Mouse (Mus musculus) CD4-positive helper T cell, adult 2 months (primary cell): ENCODE results near the gene Mipep.

Source experiments
- DNase-seq: peaks from one replicate; pipeline ENCODE4 v3.0.0-alpha.2; 2012; ENCODE audit warnings: low read depth, missing footprints, low spot score

Mipep gene

DNA sequence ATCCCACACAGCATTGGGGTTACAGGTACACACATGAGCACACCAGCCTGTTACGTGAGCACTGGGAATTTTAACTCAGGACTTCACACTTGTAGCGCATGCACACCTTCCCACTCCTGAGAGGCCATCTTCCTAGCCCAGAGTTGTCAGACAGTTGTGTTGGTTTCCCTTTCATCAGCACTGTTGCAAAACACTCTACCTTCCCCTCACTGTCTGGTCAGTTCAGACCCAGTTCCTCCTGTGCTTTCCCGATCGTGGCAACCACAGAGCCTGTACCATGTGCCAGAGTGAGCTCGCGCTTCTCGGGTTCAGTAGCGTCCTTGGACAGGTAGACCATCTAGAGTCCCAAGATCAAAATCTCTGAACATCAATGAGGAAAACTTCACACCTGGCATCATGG lies 27.1 kb upstream of the Mipep start:
- DNase-seq: no peak

DNA sequence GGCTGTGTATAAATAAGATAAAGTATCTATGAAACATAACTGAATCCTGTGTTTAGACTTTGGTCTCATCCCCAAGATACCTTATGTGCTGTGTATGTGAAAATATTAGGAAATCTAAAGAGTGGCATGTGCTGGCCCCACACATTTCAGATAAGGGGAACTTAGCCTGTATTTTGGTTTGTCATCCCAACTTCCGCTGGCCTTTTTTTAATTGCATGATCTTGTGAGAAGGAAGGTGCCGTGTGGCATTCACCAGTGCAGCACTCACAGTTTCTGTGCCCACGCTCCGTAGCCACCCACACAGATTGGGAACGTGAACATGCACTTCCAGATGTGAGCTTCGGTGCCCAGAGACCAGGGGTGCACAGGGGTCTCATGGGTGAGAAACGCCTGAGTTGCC lies 26.7 kb upstream of the Mipep start:
- DNase-seq: no peak

DNA sequence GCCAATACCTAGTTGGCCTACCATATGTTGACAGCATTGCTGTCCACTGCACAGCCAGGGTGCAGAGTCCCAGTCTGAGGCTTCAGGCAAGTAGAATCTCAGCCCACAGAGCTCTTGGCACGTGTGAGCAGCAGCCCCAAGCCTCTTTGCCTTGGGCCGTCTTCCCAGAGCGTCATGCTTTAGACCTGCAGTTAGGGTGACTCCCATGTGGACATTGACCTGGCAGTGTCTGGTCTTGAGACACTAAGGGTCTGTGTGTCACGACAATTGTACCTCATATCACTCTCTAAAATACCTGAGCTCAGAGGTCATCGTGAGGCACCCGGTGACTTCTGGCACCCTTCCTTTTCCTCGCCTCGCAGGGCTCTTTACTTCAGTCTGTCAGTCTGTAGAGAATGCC lies 25.3 kb upstream of the Mipep start:
- DNase-seq: no peak

DNA sequence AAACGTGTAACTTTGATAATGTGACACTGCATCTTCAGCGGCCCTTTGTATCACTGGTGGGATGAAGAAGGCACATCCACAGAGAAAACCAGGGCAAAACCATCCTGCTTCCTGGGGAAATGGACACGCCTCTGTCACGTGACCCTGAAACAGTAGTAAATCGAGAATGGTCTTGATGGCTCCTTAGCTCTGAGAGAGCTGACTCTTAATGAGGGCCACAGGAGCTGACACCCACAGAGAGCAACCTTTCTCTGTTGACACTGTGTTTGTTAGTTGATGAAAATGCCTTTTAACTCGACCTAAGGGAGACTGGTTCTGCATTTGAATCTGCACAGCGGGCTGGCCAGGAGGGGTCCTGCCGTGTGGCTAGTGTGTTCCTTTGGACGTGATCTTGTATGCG lies 22.6 kb upstream of the Mipep start:
- DNase-seq: no peak

DNA sequence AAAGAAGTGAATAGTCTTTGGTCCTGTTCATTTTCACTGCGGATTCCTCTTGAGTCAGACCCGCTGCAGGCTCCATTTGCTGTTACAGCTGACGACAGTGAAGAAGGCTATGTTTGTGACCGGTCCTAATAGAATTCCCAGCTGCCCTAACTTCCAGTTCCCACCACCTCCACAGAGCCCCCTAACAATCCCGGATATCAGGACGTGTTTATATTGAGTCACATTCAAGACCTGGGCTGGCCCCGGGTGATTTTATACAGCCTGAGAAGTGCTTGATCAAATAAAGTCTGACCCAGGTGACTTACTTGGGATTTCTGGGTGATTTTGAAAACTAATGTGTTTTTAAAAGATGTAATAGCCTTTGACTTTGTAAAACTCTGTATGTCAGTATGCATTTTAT lies 21.6 kb upstream of the Mipep start:
- no peak for DNase-seq

DNA sequence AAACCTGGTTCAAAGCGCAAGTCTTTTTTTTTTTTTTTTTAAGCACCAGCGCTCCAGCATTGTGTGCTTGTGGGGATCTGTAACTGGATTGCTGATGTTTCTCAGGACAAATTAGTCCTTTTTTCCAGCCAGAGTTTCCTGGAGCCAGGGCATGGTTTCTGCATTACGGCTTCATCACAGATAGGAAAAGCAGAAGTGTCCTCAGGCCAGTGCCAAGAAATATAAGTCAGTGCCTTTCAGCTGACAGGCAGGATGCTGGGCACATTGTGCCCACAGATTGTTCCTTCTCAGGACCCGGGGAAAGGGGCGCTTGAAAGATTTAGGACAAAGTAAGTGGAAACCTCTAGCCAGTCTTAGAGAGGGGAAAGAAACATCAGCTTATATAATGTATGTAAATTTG lies 20.6 kb upstream of the Mipep start:
- DNase-seq: no peak

DNA sequence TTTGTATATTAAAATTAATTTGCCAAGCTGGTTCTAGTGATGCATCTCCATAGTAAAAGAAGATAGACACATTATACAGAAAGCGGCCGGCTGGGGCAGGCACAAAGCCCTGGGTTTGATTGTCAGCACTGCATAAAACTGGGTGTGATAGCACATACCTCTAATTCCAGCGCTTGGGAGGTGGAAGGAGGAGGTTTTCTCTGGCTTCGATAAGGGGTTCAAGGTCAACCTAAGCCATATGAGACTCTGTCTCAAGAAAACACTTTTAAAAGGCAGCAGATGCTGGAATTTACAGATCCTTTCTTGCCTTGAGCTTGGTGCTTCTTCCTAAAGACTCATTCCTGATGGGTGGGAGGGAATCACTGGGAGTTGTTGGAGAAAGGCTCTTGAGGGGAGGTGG lies 19.8 kb upstream of the Mipep start:
- DNase-seq: no peak

DNA sequence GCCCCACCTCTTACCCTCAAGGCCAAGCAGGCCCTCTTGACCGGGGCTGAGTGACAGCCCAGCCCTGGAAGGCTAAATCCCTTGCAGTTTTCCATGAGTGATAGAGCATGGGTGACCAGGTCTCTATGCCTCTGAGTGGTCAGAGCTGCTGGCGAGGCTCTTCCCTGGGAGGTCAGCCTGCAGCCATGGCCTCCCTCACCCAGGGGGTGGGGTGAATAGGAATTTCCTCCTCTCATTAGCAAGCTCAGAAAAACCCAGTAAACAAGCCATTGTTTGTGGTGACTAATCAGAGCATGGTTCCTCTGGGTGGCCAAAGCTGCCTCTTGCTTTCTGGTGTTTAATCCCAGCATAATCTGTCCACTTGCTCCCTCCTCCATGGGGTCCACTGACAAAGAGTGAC lies 19.3 kb upstream of the Mipep start:
- no peak for DNase-seq

DNA sequence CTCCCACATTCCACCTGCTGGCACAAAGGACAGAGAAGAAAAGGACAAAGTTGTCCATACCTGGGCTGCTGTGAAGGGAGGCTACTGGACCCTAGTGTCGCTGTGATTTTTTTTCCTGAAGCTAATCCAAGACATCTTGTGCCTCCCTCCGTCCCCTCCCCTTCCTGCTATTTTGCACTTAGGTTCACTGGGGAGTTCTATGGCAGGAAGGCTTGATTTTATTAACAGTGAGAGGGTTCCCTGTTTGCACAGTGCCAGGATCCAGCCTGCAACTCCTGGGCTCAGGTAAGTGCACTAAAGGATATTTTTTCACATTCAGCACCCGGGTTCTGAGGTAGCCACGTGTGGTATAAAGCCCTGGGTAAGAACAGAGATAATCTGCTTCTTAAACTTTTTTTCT lies 16.5 kb upstream of the Mipep start, which contains the start of gene C1qtnf9:
Gene C1qtnf9, plus strand, starts transcription at position 251 of the 400 bp plus-strand sequence.
- no peak for DNase-seq

DNA sequence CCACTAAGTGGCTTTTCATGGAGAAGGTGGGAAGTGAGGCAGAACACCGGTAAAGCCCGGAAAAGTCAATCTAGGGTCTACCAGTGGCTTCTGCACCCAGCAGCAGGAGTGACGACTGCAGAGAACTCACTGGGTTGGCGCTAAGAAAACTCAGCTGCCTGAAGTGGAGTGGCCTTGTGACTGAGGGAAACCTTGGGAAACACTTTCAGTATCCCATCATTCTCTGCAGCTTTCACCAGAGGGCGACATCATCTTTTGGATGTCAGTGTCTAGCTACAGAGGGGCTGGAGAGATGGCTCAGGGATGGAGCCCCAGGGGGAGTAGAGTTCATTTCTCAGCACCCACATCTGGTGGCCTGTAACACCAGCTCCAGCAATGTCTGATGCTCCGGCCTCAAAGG lies 15.0 kb upstream of the Mipep start:
- DNase-seq: no peak

DNA sequence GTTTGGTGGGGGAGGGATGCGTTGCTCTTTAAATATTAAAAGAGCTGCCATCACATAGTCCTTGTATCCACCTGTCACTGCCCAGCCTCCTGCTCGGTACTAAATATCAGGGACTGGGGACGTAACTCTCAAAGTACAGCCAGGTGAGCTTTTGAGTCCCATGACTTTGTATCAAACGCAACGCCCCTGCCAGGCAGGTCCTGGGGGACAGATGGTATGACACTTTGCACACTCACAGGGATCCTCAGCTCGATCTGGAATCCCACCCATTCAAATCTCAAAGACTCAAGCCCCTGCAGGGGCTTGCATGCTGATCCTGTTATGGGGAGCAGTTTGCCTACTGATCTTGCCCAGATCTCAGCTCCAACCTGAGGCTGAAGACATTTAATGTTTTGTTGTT lies 13.8 kb upstream of the Mipep start:
- DNase-seq: no peak

DNA sequence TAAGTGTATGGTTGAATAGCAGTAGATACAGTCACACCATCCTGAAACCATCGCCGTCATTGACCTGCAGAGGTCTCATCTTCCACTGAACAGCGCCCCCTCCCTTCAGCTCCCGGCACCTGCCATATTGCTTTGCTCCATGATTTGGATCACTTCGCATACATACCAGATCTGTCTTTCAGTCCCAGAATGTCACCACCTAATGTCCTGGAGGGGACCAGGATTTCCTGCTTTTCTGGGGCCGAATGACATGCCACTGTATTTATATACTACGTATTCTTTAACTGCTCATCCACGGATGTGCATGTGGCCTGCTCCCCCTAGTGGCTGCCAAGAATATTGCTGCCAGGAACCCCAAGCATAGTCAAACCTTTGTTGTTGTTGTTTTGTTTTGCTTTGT lies 13.3 kb upstream of the Mipep start:
- peak; percentile 78 for DNase-seq

DNA sequence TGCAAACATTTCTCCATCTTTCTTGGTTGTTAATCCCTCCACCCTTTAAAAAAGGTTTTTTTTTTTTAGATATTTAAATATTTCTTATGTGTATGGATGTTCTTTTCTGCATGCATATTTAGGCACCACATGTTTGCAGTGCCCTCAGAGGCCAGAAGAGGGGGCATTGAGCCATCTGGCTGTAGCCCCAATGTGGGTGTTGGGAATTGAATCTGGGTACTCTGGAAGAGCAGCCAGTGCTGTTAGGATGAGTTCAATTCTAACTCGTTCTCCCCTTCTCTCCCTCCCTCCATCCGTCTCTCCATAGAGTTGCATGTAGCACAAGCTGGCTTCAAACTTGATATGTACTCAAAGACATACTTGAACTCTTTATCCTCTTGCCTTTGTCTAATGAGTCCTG lies 10.9 kb upstream of the Mipep start:
- no peak for DNase-seq

DNA sequence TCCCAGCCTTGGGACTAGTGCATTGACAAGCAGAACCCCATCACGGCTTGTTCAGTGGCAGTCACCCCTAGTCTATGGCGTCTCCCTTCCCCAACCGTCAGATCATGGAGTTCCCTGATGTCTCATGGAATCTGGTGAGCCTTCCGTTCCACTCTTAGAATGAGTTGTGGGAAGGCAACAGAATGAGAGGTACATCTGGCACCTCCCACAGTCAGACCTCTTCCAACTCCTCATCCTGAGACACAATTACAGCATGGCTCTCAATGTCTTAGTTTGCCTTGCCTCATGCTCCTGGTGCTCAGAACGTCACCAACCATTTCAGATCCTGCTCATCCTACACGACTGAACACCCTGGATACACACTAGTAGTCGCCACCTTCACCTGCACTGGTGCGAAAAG lies 7.9 kb upstream of the Mipep start:
- DNase-seq: no peak

DNA sequence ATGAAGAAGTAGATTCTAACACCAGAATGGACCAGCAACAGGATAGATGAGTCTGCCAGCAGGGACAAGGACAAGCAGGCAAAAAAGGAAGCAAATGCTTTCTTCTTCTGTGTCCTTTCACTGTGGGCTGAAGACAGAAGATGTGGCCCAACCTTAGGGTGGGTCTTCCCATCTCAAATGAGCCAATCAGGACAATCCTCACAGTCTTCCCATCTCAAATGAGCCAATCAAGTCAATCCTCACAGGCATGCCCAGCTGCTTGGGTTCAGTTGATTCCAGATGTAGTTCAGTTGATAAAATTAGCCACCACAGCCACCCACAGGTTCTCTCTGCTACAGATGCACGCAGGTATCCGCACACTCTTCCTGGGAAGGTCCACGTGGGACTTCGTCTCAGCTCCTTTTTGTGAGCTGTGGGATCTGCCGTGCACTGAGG lies 6.9 kb upstream of the Mipep start:
- DNase-seq: no peak

DNA sequence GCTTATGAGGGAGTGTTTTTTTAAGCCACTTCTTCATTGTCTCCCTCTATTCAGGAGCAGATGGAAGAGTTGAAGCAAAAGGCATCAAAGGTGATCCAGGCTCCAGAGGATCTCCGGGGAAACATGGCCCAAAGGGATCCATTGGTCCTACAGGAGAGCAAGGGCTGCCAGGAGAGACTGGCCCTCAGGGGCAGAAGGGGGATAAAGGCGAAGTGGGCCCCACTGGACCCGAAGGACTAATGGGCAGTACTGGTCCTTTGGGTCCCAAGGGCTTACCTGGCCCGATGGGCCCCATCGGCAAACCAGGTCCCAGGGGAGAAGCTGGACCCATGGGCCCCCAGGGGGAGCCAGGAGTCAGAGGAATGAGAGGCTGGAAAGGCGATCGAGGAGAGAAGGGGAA lies 5.2 kb upstream of the Mipep start:
- no peak for DNase-seq

DNA sequence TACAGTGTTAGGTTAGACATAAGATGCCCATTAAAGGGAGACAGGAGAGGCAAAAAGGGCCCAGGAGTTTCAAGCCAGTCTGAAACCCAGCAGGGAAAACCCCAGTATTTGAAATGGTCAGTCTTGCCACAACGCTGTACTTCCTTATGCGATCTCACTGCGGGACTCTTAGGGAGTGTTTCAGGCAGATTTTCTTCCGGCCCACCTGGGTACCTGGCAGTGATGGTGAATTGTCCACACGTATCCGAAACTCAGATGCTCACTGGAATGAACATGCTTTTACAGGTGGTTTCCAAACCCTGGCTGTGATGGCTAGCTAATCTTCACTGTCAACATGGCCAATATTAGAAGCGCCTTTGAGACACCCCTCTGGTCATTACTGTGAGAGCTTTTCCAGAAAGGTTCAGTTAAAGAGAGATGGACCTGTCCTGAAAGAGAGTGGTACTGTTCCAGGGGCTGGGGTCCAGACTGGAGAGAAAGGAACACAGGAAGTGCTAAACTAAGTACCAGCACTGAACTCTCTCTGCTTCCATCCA lies 2.2 kb upstream of the Mipep start:
- no peak for DNase-seq

DNA sequence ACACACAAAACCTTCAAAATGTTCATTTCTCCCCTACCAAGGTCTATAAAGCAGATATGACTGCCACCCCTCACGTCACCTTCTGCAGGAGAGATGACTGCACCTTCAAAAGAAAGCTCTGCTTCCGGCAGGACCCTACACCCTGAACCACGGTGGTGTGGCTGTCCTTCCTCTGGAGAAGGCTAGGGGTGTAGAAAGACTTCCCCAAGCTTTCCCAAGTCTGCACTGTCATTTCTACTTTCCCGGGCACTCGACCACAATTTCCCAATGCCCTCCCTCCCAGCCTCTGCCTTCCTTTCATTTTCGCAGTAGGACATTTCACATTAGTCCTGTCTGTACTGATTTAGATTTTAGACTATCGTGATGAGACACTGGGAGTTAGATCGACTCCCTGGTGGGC lies 1.2 kb upstream of the Mipep start:
- DNase-seq: no peak

DNA sequence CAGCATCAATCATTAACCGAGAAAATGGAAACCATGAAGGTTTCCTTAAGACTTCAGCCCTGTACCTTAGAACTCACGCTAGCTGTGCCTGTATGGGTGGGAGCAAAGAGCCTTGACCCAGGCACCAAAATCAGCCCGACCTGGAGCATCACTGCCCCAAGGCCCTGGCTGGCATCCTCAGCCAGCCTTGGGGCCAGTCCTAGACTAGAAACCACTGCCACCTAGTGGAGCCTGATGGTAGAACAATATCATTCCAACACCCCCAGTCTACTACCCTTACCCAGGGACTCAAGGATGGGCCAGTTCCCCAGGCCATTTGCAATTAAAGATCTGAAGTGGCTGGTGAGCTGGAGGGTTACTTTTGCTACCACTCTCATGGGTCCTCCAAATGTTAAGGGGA lies 5.7 kb downstream of the Mipep start:
- peak; percentile 64 for DNase-seq

DNA sequence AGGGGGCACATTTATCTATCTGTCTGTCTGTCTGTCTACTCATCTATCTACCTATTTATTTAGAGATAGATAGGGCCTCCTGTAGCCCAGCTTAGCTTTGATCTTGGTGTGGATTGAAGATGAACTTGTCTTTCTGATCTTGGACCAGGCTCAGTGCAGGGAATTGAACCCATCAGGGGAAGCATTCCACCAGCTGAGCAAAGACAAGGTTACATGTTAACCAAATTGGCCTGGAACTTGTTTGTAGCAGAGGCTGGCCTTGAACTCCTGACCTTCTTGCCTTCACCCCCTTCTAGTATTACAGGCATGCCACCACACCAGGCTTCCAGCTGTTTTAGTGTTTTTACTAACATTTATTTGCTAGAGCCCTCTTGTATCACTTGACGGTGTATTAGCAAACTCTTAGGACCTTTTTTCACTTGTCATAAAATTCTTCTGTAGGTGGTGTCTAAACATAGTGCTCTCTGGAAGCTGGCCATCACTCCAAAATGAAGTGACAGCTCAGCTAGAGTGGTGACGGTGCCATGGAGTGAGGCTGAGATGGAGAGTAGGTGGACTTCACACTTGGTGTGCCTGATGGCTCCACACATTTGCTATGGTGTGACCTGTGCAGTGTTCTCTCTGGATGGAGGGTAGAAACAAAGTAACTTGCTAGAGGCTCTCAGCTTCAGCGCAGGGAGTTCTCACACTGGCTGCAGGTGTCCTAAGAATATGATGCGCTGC lies 12.4 kb downstream of the Mipep start:
- no peak for DNase-seq

DNA sequence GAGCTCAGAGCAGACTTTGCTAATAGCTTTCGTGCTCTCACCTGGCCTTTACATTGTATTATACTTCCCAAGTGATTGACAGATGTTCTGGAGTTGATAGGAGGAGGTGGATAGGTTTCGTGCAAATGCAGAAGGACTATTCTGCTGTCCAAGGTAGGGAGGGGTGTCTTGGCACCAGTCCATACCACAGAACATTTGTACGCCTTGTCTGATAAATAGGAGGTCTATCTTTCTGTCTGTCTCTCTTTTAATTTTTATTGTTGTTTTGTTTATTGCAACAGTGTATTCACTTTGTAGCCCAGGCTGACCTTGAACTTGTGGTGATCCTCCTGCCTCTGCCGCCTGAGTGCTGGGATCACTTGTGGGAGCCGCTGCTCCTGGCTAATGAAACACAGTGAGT lies 13.2 kb downstream of the Mipep start:
- DNase-seq: no peak

DNA sequence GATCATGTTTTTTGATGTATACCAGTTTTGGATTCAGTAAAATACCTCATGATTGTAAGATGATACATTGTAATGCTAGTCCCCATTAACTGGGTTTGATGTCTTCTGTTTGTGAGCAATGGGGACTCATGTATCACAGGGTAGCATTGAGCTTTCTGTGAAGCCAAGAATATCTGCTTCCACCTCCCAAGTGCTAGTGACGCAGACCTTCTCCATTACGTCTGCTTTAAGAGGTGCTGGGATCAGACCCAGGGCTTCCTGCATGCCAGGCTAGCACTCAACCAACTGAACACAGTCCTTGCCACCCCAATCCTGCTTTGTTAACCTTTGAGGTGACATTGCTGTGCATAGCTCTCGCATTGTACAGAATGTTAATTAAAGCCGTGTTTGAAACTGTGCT lies 14.3 kb downstream of the Mipep start:
- no peak for DNase-seq

DNA sequence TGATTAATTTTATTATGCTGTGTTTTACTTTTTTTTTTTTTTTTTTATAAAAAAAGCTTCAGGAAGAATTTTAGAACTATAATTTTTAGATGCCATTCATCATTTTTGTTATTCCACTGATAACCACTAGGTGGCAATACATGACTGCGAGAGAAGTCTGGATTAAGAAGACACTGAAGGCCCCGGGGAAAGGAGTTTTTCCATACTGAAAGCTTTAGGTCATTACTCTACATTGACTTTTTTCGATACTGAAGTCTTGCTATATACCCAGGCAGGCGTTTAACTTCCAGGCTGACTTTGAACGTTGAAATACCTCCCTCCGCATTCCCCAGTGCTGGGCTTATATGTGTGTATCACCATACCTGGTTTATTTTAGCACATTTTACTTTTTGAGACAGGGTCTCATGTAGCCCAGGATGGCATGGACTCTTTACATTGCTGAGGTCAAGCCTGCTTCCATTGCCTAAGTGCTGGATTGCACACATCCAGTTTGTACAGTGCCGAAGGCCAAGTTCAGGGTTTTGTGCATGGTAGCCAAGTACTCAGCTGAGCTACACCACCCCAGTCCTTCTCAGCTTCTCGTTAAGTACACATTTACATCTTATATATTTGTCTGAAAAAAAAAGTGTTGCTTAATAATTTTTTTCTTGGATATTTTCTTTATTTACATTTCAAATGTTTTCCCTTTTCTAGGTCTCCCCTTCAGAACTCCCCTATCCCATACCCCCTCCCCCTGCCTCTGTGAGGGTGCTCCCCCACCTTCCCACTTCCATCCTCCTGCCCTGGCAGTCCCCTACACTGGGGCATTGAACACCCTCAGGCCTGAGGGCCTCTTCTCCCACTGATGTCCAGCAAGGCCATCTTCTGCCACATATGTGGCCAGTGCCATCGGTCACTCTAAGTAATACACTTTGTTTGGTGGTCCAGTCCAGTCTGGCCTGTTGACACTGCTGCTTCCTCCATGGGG lies 15.7 kb downstream of the Mipep start:
- peak; percentile 59 for DNase-seq
